Comparison of ENCODE assay signal across 21 mouse cellular contexts in genomic region chr11:64313241-64313640, GRCm38 (mm10).
DNase-seq lines count a peak whose midpoint lies in the region; ATAC-seq and TF ChIP-seq lines count a peak whose summit lies in the region.
"Had no signal": no experiment of that assay in that cellular context is flagged by ENCODE, and none has a peak within 500 bp of the region (broad histone marks: within the 10 kb centered on the region; RNA-seq: fewer than 3 reads in every experiment).

No protein-coding gene starts in this region.

- intact Hi-C loops in heart, adult 2 months (cut with DNase I): no loop called here

- no peak overlapping the region for H3K4me3 ChIP-seq in embryonic facial prominence, embryonic 14.5 days (ENCODE audit: low read depth, low read length)
- no peak overlapping the region for H3K4me3 ChIP-seq in embryonic facial prominence, embryonic 10.5 days
- H3K4me3 ChIP-seq in heart, adult 2 months: no peak overlapping the region
- H3K4me3 ChIP-seq in lung, embryonic 14.5 days (ENCODE audit: low read depth, low read length): no peak overlapping the region
- H3K4me3 ChIP-seq: embryonic facial prominence, embryonic 13.5 days; forebrain, embryonic 13.5 days; heart, embryonic 15.5 days; hindbrain, embryonic 13.5 days had no signal

- no peaks in the 10 kb centered on the region for H3K36me3 ChIP-seq in embryonic facial prominence, embryonic 14.5 days (ENCODE audit: control insufficient read depth, insufficient read depth, low read length)
- no peaks in the 10 kb centered on the region for H3K36me3 ChIP-seq in embryonic facial prominence, embryonic 10.5 days (replicated peaks)
- no peaks in the 10 kb centered on the region for H3K36me3 ChIP-seq in heart, adult 2 months (ENCODE audit: control insufficient read depth, insufficient read depth, low read length)
- no peaks in the 10 kb centered on the region for H3K36me3 ChIP-seq in lung, embryonic 14.5 days (ENCODE audit: insufficient read depth)
- H3K36me3 ChIP-seq: embryonic facial prominence, embryonic 13.5 days; heart, embryonic 15.5 days; hindbrain, embryonic 13.5 days had no signal

- TF ChIP-seq CTCF in heart, adult 2 months (IDR thresholded peaks at IDR 0.05): no peak
- no peak for TF ChIP-seq CTCF in lung, embryonic 14.5 days (IDR thresholded peaks at IDR 0.05; ENCODE audit: low read depth)

- no peaks in the 10 kb centered on the region for H3K27me3 ChIP-seq in embryonic facial prominence, embryonic 14.5 days (replicated peaks; ENCODE audit: control insufficient read depth, insufficient read depth, low read length)
- H3K27me3 ChIP-seq in embryonic facial prominence, embryonic 10.5 days (replicated peaks; ENCODE audit: low read depth, poor library complexity, severe bottlenecking): 0 out of 2 replicates have a peak, but pooled peaks cover 3% of the 10 kb centered on the region
- H3K27me3 ChIP-seq in heart, adult 2 months (ENCODE audit: control insufficient read depth, insufficient read depth, low read length): no peaks in the 10 kb centered on the region
- no peaks in the 10 kb centered on the region for H3K27me3 ChIP-seq in lung, embryonic 14.5 days (ENCODE audit: insufficient read depth, low read length)
- H3K27me3 ChIP-seq: embryonic facial prominence, embryonic 13.5 days; forebrain, embryonic 13.5 days; heart, embryonic 15.5 days; hindbrain, embryonic 13.5 days had no signal

- H3K4me2 ChIP-seq in embryonic facial prominence, embryonic 14.5 days (ENCODE audit: low read depth, low read length): no peak overlapping the region
- no peak overlapping the region for H3K4me2 ChIP-seq in lung, embryonic 14.5 days
- H3K4me2 ChIP-seq: embryonic facial prominence, embryonic 13.5 days; forebrain, embryonic 13.5 days; heart, embryonic 11.5 days; heart, embryonic 15.5 days; hindbrain, embryonic 13.5 days had no signal

- no peaks in the 10 kb centered on the region for H3K9me3 ChIP-seq in embryonic facial prominence, embryonic 14.5 days (ENCODE audit: control insufficient read depth, low read length)
- no peaks in the 10 kb centered on the region for H3K9me3 ChIP-seq in embryonic facial prominence, embryonic 10.5 days
- no peaks in the 10 kb centered on the region for H3K9me3 ChIP-seq in lung, embryonic 14.5 days (ENCODE audit: low read depth, low read length)
- H3K9me3 ChIP-seq: embryonic facial prominence, embryonic 13.5 days; forebrain, embryonic 13.5 days; heart, embryonic 15.5 days; hindbrain, embryonic 13.5 days had no signal

- H3K4me1 ChIP-seq in embryonic facial prominence, embryonic 14.5 days (ENCODE audit: control insufficient read depth, insufficient read depth, low read length): no peaks in the 10 kb centered on the region
- peaks cover 3% of the 10 kb centered on the region; the same call in 1 of the 2 replicates for H3K4me1 ChIP-seq in embryonic facial prominence, embryonic 10.5 days
- no peaks in the 10 kb centered on the region; the same call in 1 of the 2 replicates for H3K4me1 ChIP-seq in heart, adult 2 months (ENCODE audit: control insufficient read depth, insufficient read depth, low read length)
- H3K4me1 ChIP-seq in lung, embryonic 14.5 days (ENCODE audit: insufficient read depth): no peaks in the 10 kb centered on the region; the same call in 1 of the 2 replicates
- H3K4me1 ChIP-seq: forebrain, embryonic 13.5 days; heart, embryonic 15.5 days; hindbrain, embryonic 13.5 days had no signal

- WGBS in embryonic facial prominence, embryonic 14.5 days: 52% methylated on average over 5 of the region's 5 CpGs
- WGBS in embryonic facial prominence, embryonic 10.5 days: 79% methylated on average over 5 of the region's 5 CpGs
- 69% methylated on average over 5 of the region's 5 CpGs for WGBS in heart, adult 2 months
- WGBS in lung, embryonic 14.5 days: 57% methylated on average over 5 of the region's 5 CpGs

- peak; percentile 57 for DNase-seq in embryonic facial prominence, embryonic 14.5 days (ENCODE audit: low spot score)
- DNase-seq in embryonic facial prominence, embryonic 10.5 days (ENCODE audit: low spot score): no peak
- peak; percentile 71 for DNase-seq in heart, adult 11 months
- no peak for DNase-seq in heart, adult 2 months
- DNase-seq in lung, embryonic 14.5 days: peak; percentile 36
- DNase-seq in lung, postnatal 4 days: no peak
- peak; percentile 65 for DNase-seq in brain, adult 2 months (ENCODE audit: low read depth, low spot score)
- DNase-seq: adrenal gland, postnatal 25 days; cerebellum, adult 11-12 months; cerebellum, adult 9-10 months; cerebellum, postnatal 25 days; gastrocnemius, postnatal 36 days; heart, adult 18-20 months; heart, postnatal 14 days had no signal

- H3K9ac ChIP-seq in embryonic facial prominence, embryonic 14.5 days (ENCODE audit: low read depth, low read length): no peak overlapping the region
- no peak overlapping the region for H3K9ac ChIP-seq in heart, adult 2 months (ENCODE audit: low read depth, low read length)
- no peak overlapping the region for H3K9ac ChIP-seq in lung, embryonic 14.5 days
- H3K9ac ChIP-seq: embryonic facial prominence, embryonic 13.5 days; forebrain, embryonic 13.5 days; heart, embryonic 15.5 days; hindbrain, embryonic 13.5 days had no signal

- TF ChIP-seq EP300 in heart, adult 2 months (IDR thresholded peaks at IDR 0.05; ENCODE audit: insufficient read depth, low read depth, low read length): no peak

- no peak for ATAC-seq in embryonic facial prominence, embryonic 14.5 days (ENCODE audit: low read depth)
- no peak for ATAC-seq in lung, embryonic 14.5 days (ENCODE audit: insufficient read depth)
- no peak for ATAC-seq in cerebellum, adult (ENCODE audit: insufficient number of reproducible peaks, low FRiP score, low TSS enrichment)
- ATAC-seq: forebrain, embryonic 13.5 days; hindbrain, postnatal 0 days had no signal

- TF ChIP-seq POLR2A in heart, adult 2 months (IDR thresholded peaks at IDR 0.05; ENCODE audit: insufficient read depth, low read depth, low read length): no peak

- H3K27ac ChIP-seq in embryonic facial prominence, embryonic 14.5 days (replicated peaks; ENCODE audit: low read depth, low read length): no peak overlapping the region
- H3K27ac ChIP-seq in embryonic facial prominence, embryonic 10.5 days (replicated peaks): no peak overlapping the region
- no peak overlapping the region for H3K27ac ChIP-seq in heart, adult 2 months
- no peak overlapping the region for H3K27ac ChIP-seq in lung, embryonic 14.5 days (ENCODE audit: low read depth)
- H3K27ac ChIP-seq: embryonic facial prominence, embryonic 13.5 days; forebrain, embryonic 13.5 days; heart, embryonic 15.5 days; hindbrain, embryonic 13.5 days; hindbrain, postnatal 0 days had no signal

- no peaks in the 10 kb centered on the region for H3K79me2 ChIP-seq in heart, adult 2 months (replicated peaks; ENCODE audit: control insufficient read depth, insufficient read depth, low read length)

Comparison
In these comparisons a context has a peak if more than half of its experiments do, and no peak if none do; other contexts are left out.
1. DNase-seq: peak in embryonic facial prominence, embryonic 14.5 days (single experiment), heart, adult 11 months (single experiment), lung, embryonic 14.5 days (single experiment) and brain, adult 2 months (single experiment); none in embryonic facial prominence, embryonic 10.5 days (single experiment), heart, adult 2 months (0 of 2) and lung, postnatal 4 days (0 of 2).